In genomic region chr10:125798678-125799077, GRCm38 (mm10) we compare ENCODE assay signal across 9 mouse cellular contexts.
DNase-seq lines count a peak whose midpoint lies in the region; ATAC-seq lines count a peak whose summit lies in the region.
"Had no signal": no experiment of that assay in that cellular context is flagged by ENCODE, and none has a peak within 500 bp of the region (broad histone marks: within the 10 kb centered on the region; RNA-seq: fewer than 3 reads in every experiment).

No protein-coding gene starts in this region.

- no peak overlapping the region for H3K4me3 ChIP-seq in intestine, embryonic 14.5 days (ENCODE audit: low read depth, low read length)
- no peak overlapping the region for H3K4me3 ChIP-seq in intestine, embryonic 16.5 days (ENCODE audit: low read length)
- no peak overlapping the region for H3K4me3 ChIP-seq in embryonic facial prominence, embryonic 15.5 days (replicated peaks)
- H3K4me3 ChIP-seq in neural tube, embryonic 14.5 days (ENCODE audit: low read depth, low read length): no peak overlapping the region
- H3K4me3 ChIP-seq: heart, adult 2 months had no signal

- no peaks in the 10 kb centered on the region; the same call in 1 of the 2 replicates for H3K4me1 ChIP-seq in intestine, embryonic 14.5 days (replicated peaks; ENCODE audit: control insufficient read depth, insufficient read depth, low read length)
- 0 out of 2 replicates have a peak, but pooled peaks cover 2% of the 10 kb centered on the region for H3K4me1 ChIP-seq in intestine, embryonic 16.5 days (ENCODE audit: control insufficient read depth, insufficient read depth, low read length)
- peaks cover 5% of the 10 kb centered on the region; the same call in 1 of the 2 replicates for H3K4me1 ChIP-seq in embryonic facial prominence, embryonic 15.5 days
- no peaks in the 10 kb centered on the region for H3K4me1 ChIP-seq in neural tube, embryonic 14.5 days (ENCODE audit: control insufficient read depth, insufficient read depth, low read length)

- H3K27me3 ChIP-seq in intestine, embryonic 14.5 days (replicated peaks; ENCODE audit: control insufficient read depth, insufficient read depth, low read length): no peaks in the 10 kb centered on the region
- H3K27me3 ChIP-seq in intestine, embryonic 16.5 days (replicated peaks; ENCODE audit: control insufficient read depth, insufficient read depth, low read length): no peaks in the 10 kb centered on the region
- H3K27me3 ChIP-seq in embryonic facial prominence, embryonic 15.5 days: no peaks in the 10 kb centered on the region
- H3K27me3 ChIP-seq in neural tube, embryonic 14.5 days (ENCODE audit: control insufficient read depth, insufficient read depth, low read length): no peaks in the 10 kb centered on the region

- no peaks in the 10 kb centered on the region for H3K36me3 ChIP-seq in intestine, embryonic 14.5 days (ENCODE audit: control insufficient read depth, insufficient read depth, low read length)
- H3K36me3 ChIP-seq in intestine, embryonic 16.5 days (ENCODE audit: control insufficient read depth, insufficient read depth, low read length): no peaks in the 10 kb centered on the region
- no peaks in the 10 kb centered on the region for H3K36me3 ChIP-seq in embryonic facial prominence, embryonic 15.5 days
- no peaks in the 10 kb centered on the region for H3K36me3 ChIP-seq in neural tube, embryonic 14.5 days (ENCODE audit: control insufficient read depth, insufficient read depth, low read length)

- ATAC-seq in intestine, embryonic 14.5 days (replicated peaks; ENCODE audit: low FRiP score, low TSS enrichment, low read depth): no peak
- ATAC-seq in intestine, embryonic 16.5 days: no peak
- 0 out of 2 replicates have a peak, but pooled peaks have one; percentile 39 for ATAC-seq in embryonic facial prominence, embryonic 15.5 days (ENCODE audit: insufficient number of reproducible peaks, low FRiP score, low TSS enrichment, low read depth)
- ATAC-seq in neural tube, embryonic 14.5 days (ENCODE audit: low read depth): peak; percentile 31; the same call in 1 of the 2 replicates

- no peak overlapping the region for H3K27ac ChIP-seq in intestine, embryonic 14.5 days (ENCODE audit: low read depth)
- no peak overlapping the region for H3K27ac ChIP-seq in intestine, embryonic 16.5 days (ENCODE audit: low read length)
- peak overlapping the region; percentile 59; the same call in 1 of the 2 replicates for H3K27ac ChIP-seq in embryonic facial prominence, embryonic 15.5 days (replicated peaks)
- H3K27ac ChIP-seq in neural tube, embryonic 14.5 days (ENCODE audit: low read depth, low read length): no peak overlapping the region
- H3K27ac ChIP-seq: heart, adult 2 months had no signal

- peak overlapping the region; percentile 33; the same call in 1 of the 2 replicates for H3K4me2 ChIP-seq in intestine, embryonic 14.5 days (ENCODE audit: low read length)
- no peak overlapping the region for H3K4me2 ChIP-seq in intestine, embryonic 16.5 days (ENCODE audit: low read depth, low read length)
- H3K4me2 ChIP-seq in embryonic facial prominence, embryonic 15.5 days (replicated peaks): peak overlapping the region; percentile 23; the same call in 1 of the 2 replicates
- no peak overlapping the region; the same call in 1 of the 2 replicates for H3K4me2 ChIP-seq in neural tube, embryonic 14.5 days (ENCODE audit: low read depth, low read length)

- H3K9me3 ChIP-seq in intestine, embryonic 14.5 days (ENCODE audit: control insufficient read depth, low read length): no peaks in the 10 kb centered on the region
- H3K9me3 ChIP-seq in intestine, embryonic 16.5 days (ENCODE audit: control insufficient read depth, low read length): no peaks in the 10 kb centered on the region
- no peaks in the 10 kb centered on the region for H3K9me3 ChIP-seq in embryonic facial prominence, embryonic 15.5 days (replicated peaks)
- H3K9me3 ChIP-seq in neural tube, embryonic 14.5 days (ENCODE audit: control insufficient read depth, low read length): no peaks in the 10 kb centered on the region

- DNase-seq in intestine, embryonic 14.5 days (ENCODE audit: low spot score): peak; percentile 68
- DNase-seq in kidney, postnatal 14 days: peak; percentile 12
- no peak for DNase-seq in yolk sac, embryonic 10.5 days (ENCODE audit: low spot score)
- DNase-seq in spleen, postnatal 4 days (ENCODE audit: low spot score in 2 of 2): no peak
- DNase-seq in gastrocnemius, adult 8-10 months (ENCODE audit: low spot score in 2 of 2): no peak
- DNase-seq: heart, adult 2 months had no signal

- no peak overlapping the region for H3K9ac ChIP-seq in intestine, embryonic 14.5 days (ENCODE audit: low read length)
- H3K9ac ChIP-seq in intestine, embryonic 16.5 days (ENCODE audit: low read depth, low read length): no peak overlapping the region
- no peak overlapping the region for H3K9ac ChIP-seq in embryonic facial prominence, embryonic 15.5 days
- no peak overlapping the region; the same call in 1 of the 2 replicates for H3K9ac ChIP-seq in neural tube, embryonic 14.5 days (replicated peaks; ENCODE audit: low read depth, low read length)

- WGBS in intestine, embryonic 14.5 days: 16% methylated on average over 13 of the region's 13 CpGs
- WGBS in intestine, embryonic 16.5 days: 23% methylated on average over 13 of the region's 13 CpGs
- 13% methylated on average over 13 of the region's 13 CpGs for WGBS in embryonic facial prominence, embryonic 15.5 days
- 16% methylated on average over 13 of the region's 13 CpGs for WGBS in neural tube, embryonic 14.5 days

Comparison
In these comparisons a context has a peak if more than half of its experiments do, and no peak if none do; other contexts are left out.
1. H3K4me2 ChIP-seq: peak in intestine, embryonic 14.5 days (single experiment) and embryonic facial prominence, embryonic 15.5 days (single experiment); none in intestine, embryonic 16.5 days (single experiment) and neural tube, embryonic 14.5 days (single experiment).
2. ATAC-seq: peak in embryonic facial prominence, embryonic 15.5 days (single experiment) and neural tube, embryonic 14.5 days (single experiment); none in intestine, embryonic 14.5 days (single experiment) and intestine, embryonic 16.5 days (single experiment).
3. DNase-seq: peak in intestine, embryonic 14.5 days (single experiment) and kidney, postnatal 14 days (single experiment); none in yolk sac, embryonic 10.5 days (single experiment), spleen, postnatal 4 days (0 of 2) and gastrocnemius, adult 8-10 months (0 of 2).